Mouse (Mus musculus) neural tube, embryonic 12.5 days (tissue): Measurements from ENCODE around the gene Chl1. TPM values are rescaled to one million over a fixed set of nuclear protein-coding genes. Genes with fewer than 3 reads are reported as not detected.
A peak's percentile ranks its signal among the peaks of the same experiment; 100 is the strongest.

ENCODE experiments used
- ATAC-seq: fragments of 200-750 bp; cut with Nextera tagmentation; 2 replicates; pipeline ENCODE4 v1.8.0; 2017; ENCODE audit warnings: low read depth, mild to moderate bottlenecking, moderate TSS enrichment, moderate library complexity; ENCODE audit not compliant: low FRiP score
- H3K27ac ChIP-seq: fragments of 300-500 bp; sonication (generic); 2 replicates; pipeline ENCODE4 v1.5.1; 2016
- H3K27me3 ChIP-seq: fragments of 300-500 bp; sonication (generic); replicated peaks from 2 replicates; pipeline ENCODE4 v1.6.1; 2016; ENCODE audit warnings: mild to moderate bottlenecking
- H3K36me3 ChIP-seq: fragments of 300-500 bp; sonication (generic); 2 replicates; pipeline ENCODE4 v1.6.1; 2016; ENCODE audit warnings: mild to moderate bottlenecking
- H3K4me1 ChIP-seq: fragments of 300-500 bp; sonication (generic); 2 replicates; pipeline ENCODE4 v1.6.1; 2016
- H3K4me2 ChIP-seq: fragments of 300-500 bp; sonication (generic); replicated peaks from 2 replicates; pipeline ENCODE4 v1.6.1; 2016; ENCODE audit warnings: mild to moderate bottlenecking
- H3K4me3 ChIP-seq: fragments of 300-500 bp; sonication (generic); 2 replicates; pipeline ENCODE4 v1.5.1; 2016
- H3K9ac ChIP-seq: fragments of 300-500 bp; sonication (generic); 2 replicates; pipeline ENCODE4 v1.6.1; 2016; ENCODE audit warnings: mild to moderate bottlenecking
- H3K9me3 ChIP-seq: fragments of 300-500 bp; sonication (generic); 2 replicates; pipeline ENCODE4 v1.6.1; 2016; ENCODE audit warnings: mild to moderate bottlenecking
- WGBS: fragments of 180-500 bp; shearing (Covaris S2); methylation state at CpG from one replicate; pipeline ENCODE4 v1.1.7; 2016; 5-methylcytosine and 5-hydroxymethylcytosine counted together
- polyA plus RNA-seq: library from polyadenylated mRNA; unstranded; fragments of >200 nt; fragmentation: Nextera tagmentation; extraction: Ambion mirVana; gene quantifications from 2 replicates; pipeline ENCODE4 v1.2.1, GENCODE M21; 2016

The Chl1 gene
- polyA plus RNA-seq, 1 experiment from 2014 or later = 39.0 TPM

GRCm38 (mm10) chr6:103558037-103558893 is 47.9 kb downstream of the Chl1 start:
- peak; percentile 51; the same call in 1 of the 2 replicates for ATAC-seq
- H3K9ac ChIP-seq = no peak overlapping the region
- WGBS = 42% methylated on average over 5 of the region's 5 CpGs
- H3K4me2 ChIP-seq = 0 out of 2 replicates have a peak overlapping the region, but pooled peaks have one; percentile 3
- H3K9me3 ChIP-seq = no peaks in the 10 kb centered on the region
- no peak overlapping the region for H3K4me3 ChIP-seq
- H3K27me3 ChIP-seq = no peaks in the 10 kb centered on the region
- peaks cover 14% of the 10 kb centered on the region for H3K4me1 ChIP-seq
- no peak overlapping the region for H3K27ac ChIP-seq
- no peaks in the 10 kb centered on the region for H3K36me3 ChIP-seq

DNA sequence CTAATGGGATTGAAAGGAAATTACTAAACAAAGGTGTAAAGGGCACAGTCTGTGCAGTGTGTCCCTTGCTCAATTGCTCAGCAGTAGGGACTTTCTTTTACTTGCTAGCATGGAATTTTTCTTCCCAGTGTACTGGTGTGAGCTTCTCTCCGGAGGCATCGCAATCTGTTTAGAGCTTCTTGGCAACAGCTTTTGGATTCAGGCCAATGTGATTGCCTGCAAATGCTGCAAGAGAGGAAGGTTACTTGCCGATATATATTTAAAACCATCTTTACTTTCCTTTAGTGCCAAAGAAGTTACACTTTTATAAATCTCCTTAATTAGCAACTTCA is 48.5 kb downstream of the Chl1 start:
- 0 out of 2 replicates have a peak overlapping the region, but pooled peaks have one; percentile 3 for H3K4me2 ChIP-seq
- H3K27ac ChIP-seq = no peak overlapping the region
- no peaks in the 10 kb centered on the region for H3K36me3 ChIP-seq
- ATAC-seq = peak; percentile 78; the same call in 1 of the 2 replicates
- H3K4me3 ChIP-seq = no peak overlapping the region
- peaks cover 14% of the 10 kb centered on the region for H3K4me1 ChIP-seq
- no peaks in the 10 kb centered on the region for H3K9me3 ChIP-seq
- H3K9ac ChIP-seq = no peak overlapping the region
- no peaks in the 10 kb centered on the region for H3K27me3 ChIP-seq
- WGBS = 48% methylated on average over 3 of the region's 3 CpGs

GRCm38 (mm10) chr6:103559344-103559743 is 49.0 kb downstream of the Chl1 start:
- 34% methylated on average over 2 of the region's 2 CpGs for WGBS
- peaks cover 14% of the 10 kb centered on the region for H3K4me1 ChIP-seq
- no peak overlapping the region for H3K4me2 ChIP-seq
- H3K36me3 ChIP-seq = no peaks in the 10 kb centered on the region
- H3K27me3 ChIP-seq = no peaks in the 10 kb centered on the region
- H3K27ac ChIP-seq = no peak overlapping the region
- no peak overlapping the region for H3K4me3 ChIP-seq
- ATAC-seq = 0 out of 2 replicates have a peak, but pooled peaks have one; percentile 18
- no peaks in the 10 kb centered on the region for H3K9me3 ChIP-seq
- H3K9ac ChIP-seq = no peak overlapping the region

GRCm38 (mm10) chr6:103564811-103565210 is 54.4 kb downstream of the Chl1 start:
- no peak overlapping the region; the same call in 1 of the 2 replicates for H3K4me2 ChIP-seq
- 0 out of 2 replicates have a peak, but pooled peaks cover 4% of the 10 kb centered on the region for H3K4me1 ChIP-seq
- no peak overlapping the region for H3K27ac ChIP-seq
- no peak for ATAC-seq
- 47% methylated on average over 6 of the region's 6 CpGs for WGBS
- no peak overlapping the region for H3K9ac ChIP-seq
- no peak overlapping the region for H3K4me3 ChIP-seq
- H3K9me3 ChIP-seq = no peaks in the 10 kb centered on the region
- no peaks in the 10 kb centered on the region for H3K36me3 ChIP-seq
- no peaks in the 10 kb centered on the region for H3K27me3 ChIP-seq

- H3K27me3 ChIP-seq = no peaks in the 10 kb centered on the region
- 48% methylated on average over 2 of the region's 2 CpGs for WGBS
- no peaks in the 10 kb centered on the region for H3K9me3 ChIP-seq
- no peak for ATAC-seq
- no peak overlapping the region for H3K4me2 ChIP-seq
- H3K4me1 ChIP-seq = 0 out of 2 replicates have a peak, but pooled peaks cover 4% of the 10 kb centered on the region
- H3K36me3 ChIP-seq = no peaks in the 10 kb centered on the region
- H3K27ac ChIP-seq = no peak overlapping the region
- H3K9ac ChIP-seq = no peak overlapping the region
- no peak overlapping the region for H3K4me3 ChIP-seq
These were observed 56.9 kb downstream of the Chl1 start for GRCm38 (mm10) chr6:103567247-103567646.

DNA sequence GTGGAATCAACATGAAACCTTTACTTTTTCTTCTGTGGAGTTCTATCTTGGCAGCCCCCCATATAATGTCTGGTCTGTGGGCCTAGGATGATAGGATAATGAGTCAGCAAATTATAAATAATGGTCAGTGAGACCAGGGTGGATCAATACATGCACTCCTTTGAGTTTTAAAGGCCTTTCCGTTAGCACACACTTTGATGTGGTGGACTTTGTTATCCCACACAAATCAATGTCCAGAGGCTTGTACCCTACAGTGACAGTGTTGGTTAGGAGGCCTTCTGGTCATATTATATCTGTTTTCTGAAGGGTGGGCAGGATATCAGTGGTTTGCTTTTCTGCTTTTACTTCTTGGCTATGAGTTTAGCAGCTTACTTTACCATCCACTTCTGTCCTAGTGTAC is 62.3 kb downstream of the Chl1 start:
- H3K4me1 ChIP-seq = no peaks in the 10 kb centered on the region
- no peaks in the 10 kb centered on the region for H3K36me3 ChIP-seq
- no peak overlapping the region for H3K9ac ChIP-seq
- H3K27ac ChIP-seq = no peak overlapping the region
- no peak for ATAC-seq
- H3K27me3 ChIP-seq = no peaks in the 10 kb centered on the region
- WGBS = 55% methylated on average over 1 of the region's 1 CpGs
- H3K9me3 ChIP-seq = no peaks in the 10 kb centered on the region
- H3K4me2 ChIP-seq = no peak overlapping the region
- no peak overlapping the region for H3K4me3 ChIP-seq

DNA sequence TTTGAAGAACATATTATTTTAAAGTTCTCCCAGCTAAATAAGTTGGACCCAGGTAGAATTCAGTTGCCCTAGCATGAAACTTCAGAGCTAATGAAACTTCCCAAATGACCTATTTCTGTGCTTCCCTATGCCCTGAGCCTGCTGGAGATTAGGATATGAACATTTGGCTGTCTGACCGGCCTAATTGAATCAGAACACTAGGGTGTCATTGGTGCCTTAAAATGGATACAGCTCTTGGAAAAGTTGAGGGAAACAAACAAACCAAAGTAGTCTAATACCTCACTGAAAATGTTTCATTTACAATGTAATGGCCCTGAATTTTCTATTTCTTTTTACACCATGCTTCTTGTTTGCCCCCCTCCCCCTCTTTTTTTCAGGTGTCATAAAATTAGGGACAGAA is 73.8 kb downstream of the Chl1 start:
- WGBS = 94% methylated on average over 1 of the region's 1 CpGs
- Histone ChIP-seq H3K27ac (no peak overlapping the region), H3K4me2 (no peak overlapping the region), H3K4me3 (no peak overlapping the region), H3K9me3 (no peaks in the 10 kb centered on the region), H3K27me3 (no peaks in the 10 kb centered on the region), H3K9ac (no peak overlapping the region), H3K36me3 (no peaks in the 10 kb centered on the region), H3K4me1 (no peaks in the 10 kb centered on the region)
- no peak for ATAC-seq

- H3K36me3 ChIP-seq = no peaks in the 10 kb centered on the region
- no peaks in the 10 kb centered on the region for H3K4me1 ChIP-seq
- 68% methylated on average over 1 of the region's 1 CpGs for WGBS
- H3K4me3 ChIP-seq = no peak overlapping the region
- H3K27me3 ChIP-seq = no peaks in the 10 kb centered on the region
- no peak overlapping the region for H3K27ac ChIP-seq
- no peak for ATAC-seq
- no peaks in the 10 kb centered on the region for H3K9me3 ChIP-seq
- no peak overlapping the region for H3K9ac ChIP-seq
- H3K4me2 ChIP-seq = no peak overlapping the region
These were observed 75.3 kb downstream of the Chl1 start for GRCm38 (mm10) chr6:103585667-103586066.

- 88% methylated on average over 1 of the region's 1 CpGs for WGBS
- ATAC-seq = no peak
- no peaks in the 10 kb centered on the region for H3K36me3 ChIP-seq
- no peak overlapping the region for H3K9ac ChIP-seq
- H3K27me3 ChIP-seq = no peaks in the 10 kb centered on the region
- no peaks in the 10 kb centered on the region for H3K4me1 ChIP-seq
- H3K9me3 ChIP-seq = no peaks in the 10 kb centered on the region
- H3K27ac ChIP-seq = no peak overlapping the region
- no peak overlapping the region for H3K4me2 ChIP-seq
- no peak overlapping the region for H3K4me3 ChIP-seq
These were observed 75.7 kb downstream of the Chl1 start for GRCm38 (mm10) chr6:103586081-103586480.

DNA sequence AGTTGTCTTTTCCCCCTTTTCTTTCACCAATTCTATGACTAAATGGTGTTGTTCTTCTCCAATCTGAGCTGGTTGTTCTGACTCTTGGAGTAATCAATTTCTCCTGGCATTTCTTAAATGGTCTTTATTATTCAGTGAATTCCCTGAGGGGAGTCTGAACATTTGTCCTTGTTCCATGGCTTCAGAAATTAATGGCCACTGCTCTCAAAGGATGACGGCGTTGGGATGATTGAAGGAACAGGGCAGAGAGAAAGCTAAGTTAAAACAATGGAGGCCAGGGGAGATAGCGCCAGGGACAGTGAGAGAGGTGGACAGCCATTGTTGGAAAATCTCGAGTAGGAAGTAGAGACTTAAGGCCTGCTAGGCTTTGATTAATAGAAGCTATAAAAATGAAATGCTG is 91.7 kb downstream of the Chl1 start:
- WGBS = 12% methylated on average over 4 of the region's 4 CpGs
- no peak overlapping the region for H3K27ac ChIP-seq
- peaks cover 8% of the 10 kb centered on the region for H3K4me1 ChIP-seq
- H3K27me3 ChIP-seq = no peaks in the 10 kb centered on the region
- H3K9ac ChIP-seq = no peak overlapping the region
- no peak overlapping the region for H3K4me3 ChIP-seq
- no peak for ATAC-seq
- no peaks in the 10 kb centered on the region for H3K36me3 ChIP-seq
- H3K9me3 ChIP-seq = no peaks in the 10 kb centered on the region
- no peak overlapping the region; the same call in 1 of the 2 replicates for H3K4me2 ChIP-seq

GRCm38 (mm10) chr6:103610656-103611055 is 100.3 kb downstream of the Chl1 start:
- H3K4me1 ChIP-seq = no peaks in the 10 kb centered on the region
- H3K27ac ChIP-seq = no peak overlapping the region
- H3K4me3 ChIP-seq = no peak overlapping the region
- no peaks in the 10 kb centered on the region for H3K9me3 ChIP-seq
- no peak overlapping the region for H3K9ac ChIP-seq
- ATAC-seq = no peak
- H3K27me3 ChIP-seq = no peaks in the 10 kb centered on the region
- WGBS = 62% methylated on average over 3 of the region's 3 CpGs
- H3K36me3 ChIP-seq = no peaks in the 10 kb centered on the region
- H3K4me2 ChIP-seq = no peak overlapping the region

DNA sequence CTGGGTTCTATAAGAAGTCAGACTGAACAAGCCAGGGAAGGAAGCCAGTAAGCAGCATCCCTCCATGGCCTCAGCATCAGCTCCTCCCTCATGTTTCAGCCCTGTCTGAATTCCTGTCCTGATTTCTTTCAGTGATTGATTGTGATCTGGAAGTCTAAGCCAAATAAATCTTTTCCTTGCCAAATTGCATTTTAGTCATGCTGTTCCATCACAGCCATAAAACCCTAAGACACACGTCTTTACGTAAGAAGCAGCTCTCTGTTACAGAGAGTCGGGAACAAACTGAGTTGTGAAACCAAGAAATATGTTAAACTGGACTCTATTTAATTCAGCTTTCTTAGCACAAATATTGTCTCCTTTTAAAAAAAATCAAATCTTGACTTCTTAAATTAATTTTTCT is 102.2 kb downstream of the Chl1 start:
- Histone ChIP-seq H3K4me1 (peaks cover 5% of the 10 kb centered on the region; the same call in 1 of the 2 replicates), H3K4me3 (no peak overlapping the region), H3K27ac (no peak overlapping the region), H3K27me3 (no peaks in the 10 kb centered on the region), H3K9ac (no peak overlapping the region), H3K36me3 (no peaks in the 10 kb centered on the region), H3K9me3 (no peaks in the 10 kb centered on the region), H3K4me2 (no peak overlapping the region)
- ATAC-seq = no peak
- WGBS = 50% methylated on average over 3 of the region's 3 CpGs

DNA sequence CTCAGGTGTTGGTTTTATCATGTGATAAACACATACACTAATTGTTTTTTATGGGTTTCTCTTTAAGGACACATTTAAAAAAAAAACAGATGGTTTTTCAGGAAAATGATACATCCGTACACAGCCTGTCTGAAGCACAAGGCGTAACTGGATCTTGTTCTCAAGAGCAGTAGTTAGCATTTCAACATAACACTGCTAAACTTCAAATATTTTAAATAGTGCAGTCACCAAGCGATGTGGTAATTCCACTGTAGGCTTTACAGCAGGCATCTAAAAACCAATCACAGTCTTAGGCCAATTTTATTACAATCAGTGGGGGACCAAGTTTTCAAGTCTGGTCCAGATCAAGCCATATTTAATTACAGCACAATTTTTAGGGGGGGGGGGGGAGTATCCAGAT is 103.3 kb downstream of the Chl1 start:
- Histone ChIP-seq H3K4me3 (no peak overlapping the region), H3K4me1 (peaks cover 5% of the 10 kb centered on the region; the same call in 1 of the 2 replicates), H3K27ac (no peak overlapping the region), H3K9ac (no peak overlapping the region), H3K9me3 (no peaks in the 10 kb centered on the region), H3K36me3 (no peaks in the 10 kb centered on the region), H3K4me2 (no peak overlapping the region), H3K27me3 (no peaks in the 10 kb centered on the region)
- no peak for ATAC-seq
- WGBS = 76% methylated on average over 3 of the region's 3 CpGs
